40 mouse cellular contexts compared by ENCODE assay signal in the genomic region with DNA sequence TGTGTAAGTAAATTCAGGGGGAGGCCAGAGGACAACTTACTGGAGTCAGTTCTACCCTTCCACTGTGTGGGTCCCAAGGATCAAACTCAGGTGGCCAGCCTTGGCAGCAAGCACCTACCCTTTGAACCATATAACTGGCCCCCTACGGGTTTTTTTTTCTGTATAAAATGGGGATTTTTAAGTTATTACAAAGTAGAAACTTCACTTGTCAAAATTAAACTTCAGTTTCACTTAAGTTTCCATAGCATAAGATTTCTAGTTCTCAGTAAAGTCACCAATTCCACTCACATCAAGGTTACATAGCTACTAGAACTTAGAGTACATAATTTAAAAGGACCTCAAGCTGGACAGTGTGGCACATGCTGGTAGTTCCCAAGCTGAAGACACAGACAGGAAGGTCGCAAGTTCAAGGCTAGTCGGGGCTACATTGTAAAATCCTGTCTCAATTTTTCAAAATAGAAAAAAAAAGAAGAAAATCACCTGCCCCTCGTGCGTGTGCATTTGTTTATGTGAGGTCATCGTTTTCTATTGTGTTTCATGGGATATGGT. TPM values are rescaled to one million over a fixed set of nuclear protein-coding genes. Genes with fewer than 3 reads are reported as not detected.
"Had no signal": no experiment of that assay in that cellular context is flagged by ENCODE, and none has a peak within 500 bp of the region (broad histone marks: within the 10 kb centered on the region; RNA-seq: fewer than 3 reads in every experiment).

No protein-coding gene starts in this region.

- H3K4me3 ChIP-seq: limb, embryonic 10.5 days; limb, embryonic 12.5 days; limb, embryonic 13.5 days; limb, embryonic 15.5 days; liver, embryonic 12.5 days; liver, embryonic 13.5 days; liver, embryonic 15.5 days; lung, embryonic 15.5 days; megakaryocyte, embryonic 14.5 days; midbrain, embryonic 10.5 days; midbrain, embryonic 12.5 days; midbrain, embryonic 13.5 days; midbrain, embryonic 15.5 days; myocyte; neural tube, embryonic 12.5 days had no signal

- H3K27me3 ChIP-seq: limb, embryonic 12.5 days; limb, embryonic 13.5 days; limb, embryonic 15.5 days; liver, embryonic 12.5 days; liver, embryonic 13.5 days; liver, embryonic 15.5 days; lung, embryonic 15.5 days; megakaryocyte, embryonic 14.5 days; midbrain, embryonic 12.5 days; midbrain, embryonic 13.5 days; midbrain, embryonic 15.5 days; neural tube, embryonic 12.5 days had no signal

- H3K36me3 ChIP-seq: liver, embryonic 15.5 days; midbrain, embryonic 15.5 days; neural tube, embryonic 12.5 days had no signal

- H3K4me2 ChIP-seq: limb, embryonic 12.5 days; limb, embryonic 13.5 days; limb, embryonic 15.5 days; liver, embryonic 11.5 days; liver, embryonic 12.5 days; liver, embryonic 13.5 days; liver, embryonic 15.5 days; lung, embryonic 14.5 days; lung, embryonic 15.5 days; midbrain, embryonic 11.5 days; midbrain, embryonic 12.5 days; midbrain, embryonic 13.5 days; midbrain, embryonic 15.5 days; neural tube, embryonic 12.5 days had no signal

- H3K9me3 ChIP-seq: limb, embryonic 15.5 days; lung, embryonic 15.5 days; midbrain, embryonic 13.5 days; midbrain, embryonic 15.5 days had no signal

- H3K4me1 ChIP-seq: liver, embryonic 12.5 days; liver, embryonic 13.5 days; liver, embryonic 15.5 days; midbrain, embryonic 12.5 days; midbrain, embryonic 13.5 days; midbrain, embryonic 15.5 days had no signal

- H3K27ac ChIP-seq: limb, embryonic 10.5 days; limb, embryonic 12.5 days; limb, embryonic 13.5 days; limb, embryonic 15.5 days; liver, embryonic 12.5 days; liver, embryonic 13.5 days; liver, embryonic 14.5 days; liver, embryonic 15.5 days; lung, embryonic 15.5 days; macrophage; midbrain, embryonic 10.5 days; midbrain, embryonic 12.5 days; midbrain, embryonic 13.5 days; midbrain, embryonic 15.5 days; neural tube, embryonic 12.5 days had no signal

- H3K9ac ChIP-seq: limb, embryonic 12.5 days; limb, embryonic 13.5 days; limb, embryonic 15.5 days; liver, embryonic 12.5 days; liver, embryonic 13.5 days; liver, embryonic 14.5 days; liver, embryonic 15.5 days; liver, postnatal 0 days; lung, embryonic 14.5 days; lung, embryonic 15.5 days; midbrain, embryonic 12.5 days; midbrain, embryonic 13.5 days; midbrain, embryonic 15.5 days; neural tube, embryonic 12.5 days had no signal

- DNase-seq: left cerebral cortex, postnatal 4 days; liver; liver, embryonic 13.5 days; liver, postnatal 0 days; lung, adult 2 months; lung, embryonic 14.5 days; lung, postnatal 10 days; lung, postnatal 14 days; lung, postnatal 36 days; lung, postnatal 4 days; midbrain, embryonic 14.5 days had no signal

RNA-seq across cellular contexts. Expression of a gene that starts 59.5 kb away (rescaled TPM):
- total RNA-seq: left cerebral cortex, postnatal 10 days; left cerebral cortex, postnatal 25 days; left cerebral cortex, postnatal 36 days; left cerebral cortex, postnatal 4 days; megakaryocyte progenitor cell, adult 5-6 weeks; megakaryocyte, adult 5-6 weeks; megakaryocyte-erythroid progenitor cell, adult 5-6 weeks; midbrain, postnatal 0 days; monocyte, adult 5-6 weeks had no signal
- polyA plus RNA-seq: limb, embryonic 13.5 days; lung, embryonic 15.5 days; lung, embryonic 16.5 days; lung, postnatal 0 days; macrophage; midbrain, embryonic 11.5 days; midbrain, embryonic 15.5 days; midbrain, postnatal 0 days; neural tube, embryonic 11.5 days; neural tube, embryonic 12.5 days had no signal
